Mouse (Mus musculus) ES-E14 (cell line): ENCODE data around the gene Bcas2. TPM values are rescaled to one million over a fixed set of nuclear protein-coding genes. Genes with fewer than 3 reads are reported as not detected.
A peak's percentile ranks its signal among the peaks of the same experiment; 100 is the strongest.
"Not testable (repeated sequence)": the region's sequence is repeated elsewhere in the genome, so short reads cannot be mapped to it uniquely, and the experiment has no call there.

Experiments
- DNase-seq: peaks from one replicate; pipeline ENCODE4 v3.0.0-alpha.2; 2013; ENCODE audit warnings: low read depth, low spot score
- H3K27ac ChIP-seq: 2 replicates; pipeline ENCODE4 v1.5.1; 2012; ENCODE audit warnings: low read depth, mild to moderate bottlenecking, low read length, moderate library complexity, mixed read lengths; ENCODE audit not compliant: poor library complexity, insufficient read depth, severe bottlenecking
- H3K36me3 ChIP-seq: 2 replicates; pipeline ENCODE4 v1.6.1; 2012; ENCODE audit warnings: mild to moderate bottlenecking, low read length, moderate library complexity, mixed read lengths; ENCODE audit not compliant: control insufficient read depth, poor library complexity, insufficient read depth, severe bottlenecking
- H3K4me1 ChIP-seq, 2 experiments: fragments of 150-350 bp in 1 of 2; sonication (generic) in 1 of 2; 2 replicates each; pipeline ENCODE4 v1.6.1; 2012; ENCODE audit warnings: low read length in 2 of 2, mild to moderate bottlenecking in 1 of 2, mixed read lengths in 1 of 2; ENCODE audit not compliant: control insufficient read depth in 2 of 2, insufficient read depth in 2 of 2, poor library complexity in 1 of 2
- H3K4me3 ChIP-seq, 2 experiments: fragments of 150-350 bp in 1 of 2; sonication (generic) in 1 of 2; 2 replicates each; pipeline ENCODE4 v1.5.1; 2012; ENCODE audit warnings: low read length in 2 of 2, low read depth in 1 of 2, mild to moderate bottlenecking in 1 of 2, mixed read lengths in 1 of 2; ENCODE audit not compliant: insufficient read depth in 1 of 2, poor library complexity in 1 of 2, severe bottlenecking in 1 of 2
- H3K9ac ChIP-seq: 2 replicates; pipeline ENCODE4 v1.6.1; 2012; ENCODE audit warnings: low read depth, mild to moderate bottlenecking, low read length, mixed read lengths; ENCODE audit not compliant: poor library complexity, insufficient read depth, severe bottlenecking
- H3K9me3 ChIP-seq: fragments of 150-350 bp; sonication (generic); 2 replicates; pipeline ENCODE4 v1.6.1; 2012; ENCODE audit warnings: low read depth, mild to moderate bottlenecking, low read length; ENCODE audit not compliant: control insufficient read depth, insufficient read depth
- CHD2 ChIP-seq: IDR thresholded peaks from 2 replicates; pipeline ENCODE4 v1.6.1; 2014; ENCODE audit warnings: mild to moderate bottlenecking, low read depth, low read length, inconsistent platforms
- HCFC1 ChIP-seq: IDR thresholded peaks from 2 replicates; pipeline ENCODE4 v1.6.1; 2012; ENCODE audit warnings: low read length, inconsistent platforms, borderline replicate concordance; ENCODE audit not compliant: insufficient read depth
- MAFK ChIP-seq: IDR thresholded peaks from 2 replicates; pipeline ENCODE4 v1.6.1; 2014; ENCODE audit warnings: mild to moderate bottlenecking, low read depth, low read length, inconsistent platforms; ENCODE audit not compliant: insufficient read depth
- ZC3H11A ChIP-seq: IDR thresholded peaks from 2 replicates; pipeline ENCODE4 v1.6.1; 2012; ENCODE audit warnings: low read depth, mild to moderate bottlenecking, inconsistent platforms, low read length, borderline replicate concordance
- ZNF384 ChIP-seq: IDR thresholded peaks from 2 replicates; pipeline ENCODE4 v1.6.1; 2012; ENCODE audit warnings: low read depth, low read length, inconsistent platforms
- in situ Hi-C, 2 experiments: fragments of 600-800 bp; cut with MboI; formaldehyde crosslinking; loops; one replicate each; pipeline ENCODE4 v1.15.1; 2025; ENCODE audit warnings: low sequenced_read_pairs in 2 of 2, inconsistent platforms in 1 of 2; ENCODE audit not compliant: unreplicated experiment in 2 of 2
- total RNA-seq: library from RNA; depleted of rRNA; stranded (reverse); fragments of 300-350 nt; gene quantifications from 2 replicates; pipeline ENCODE4 v1.2.3, GENCODE M21; 2012

Bcas2 gene
- total RNA-seq, 1 experiment = 102 TPM

DNA sequence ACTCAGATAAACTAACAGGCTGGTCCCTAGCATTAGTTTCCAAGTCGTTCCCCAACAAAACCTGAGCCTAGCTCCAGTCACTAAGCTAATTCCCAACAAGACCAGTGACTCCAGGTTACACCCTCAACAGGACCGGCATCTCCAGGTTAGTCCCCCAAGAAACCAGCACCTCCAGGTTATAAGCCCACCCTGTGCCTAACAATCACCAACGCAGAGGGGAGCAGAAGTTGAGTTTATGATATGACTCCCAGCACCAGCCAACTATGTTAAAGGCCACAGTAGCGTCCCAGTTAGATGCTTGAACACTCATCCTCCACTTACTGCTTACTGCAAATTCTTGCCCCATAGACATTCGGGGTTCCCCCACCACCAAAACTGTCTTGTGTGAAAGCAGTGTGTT, 27.9 kb downstream of the Bcas2 start:
- DNase-seq = no peak
- in situ Hi-C loops = no loop called here
- Histone ChIP-seq H3K36me3 (peaks cover 2% of the 10 kb centered on the region; the same call in 1 of the 2 replicates), H3K9ac (no peak overlapping the region), H3K4me3 (no peak overlapping the region), H3K9me3 (no peaks in the 10 kb centered on the region), H3K27ac (peak overlapping the region; percentile 28; the same call in 1 of the 2 replicates), H3K4me1 (peaks cover 3 to 9% of the 10 kb centered on the region in 2 experiments; a peak in 1 of 4 replicates)
- no peak for TF ChIP-seq HCFC1

DNA sequence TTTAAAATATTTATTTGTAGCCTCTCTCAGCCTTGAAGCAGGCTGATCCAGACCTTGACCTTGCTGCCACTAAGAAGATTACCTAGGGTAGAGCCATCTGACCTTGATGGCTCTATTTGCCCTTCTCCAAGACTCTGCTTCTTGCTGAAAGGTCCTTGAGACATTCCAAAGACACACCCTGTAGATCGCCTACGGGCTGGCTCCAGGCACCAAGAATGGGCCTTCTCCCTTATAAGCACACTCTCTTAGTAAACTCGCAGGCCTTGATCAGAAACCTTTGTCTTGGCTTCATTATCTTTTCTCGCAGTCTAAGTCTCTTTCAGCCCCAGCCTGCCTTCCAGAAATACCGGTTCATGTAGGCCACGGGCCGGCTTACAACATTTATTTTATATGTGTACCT, 29.6 kb downstream of the Bcas2 start:
- H3K4me1 ChIP-seq = peaks cover 3 to 11% of the 10 kb centered on the region in 2 experiments; a peak in 2 of 4 replicates
- H3K4me3 ChIP-seq, H3K9me3 ChIP-seq, H3K36me3 ChIP-seq, H3K9ac ChIP-seq, DNase-seq, in situ Hi-C loops: not testable (repeated sequence)
- H3K27ac ChIP-seq = peak overlapping the region; percentile 66

GRCm38 (mm10) chr3:103203554-103203953, 32.1 kb downstream of the Bcas2 start:
- DNase-seq = no peak
- in situ Hi-C loops = no loop called here
- no peaks in the 10 kb centered on the region for H3K9me3 ChIP-seq
- peaks cover 14 to 16% of the 10 kb centered on the region in 2 experiments for H3K4me1 ChIP-seq
- H3K4me3 ChIP-seq = no peak overlapping the region
- no peak overlapping the region for H3K9ac ChIP-seq
- TF ChIP-seq HCFC1 (no peak), CHD2 (no peak), ZNF384 (no peak), MAFK (no peak), ZC3H11A (no peak)
- peaks cover 2% of the 10 kb centered on the region; the same call in 1 of the 2 replicates for H3K36me3 ChIP-seq
- peak overlapping the region; percentile 89 for H3K27ac ChIP-seq

GRCm38 (mm10) chr3:103204445-103204844, 33.0 kb downstream of the Bcas2 start:
- DNase-seq = no peak
- H3K27ac ChIP-seq = peak overlapping the region; percentile 89
- in situ Hi-C loops = no loop called here

DNA sequence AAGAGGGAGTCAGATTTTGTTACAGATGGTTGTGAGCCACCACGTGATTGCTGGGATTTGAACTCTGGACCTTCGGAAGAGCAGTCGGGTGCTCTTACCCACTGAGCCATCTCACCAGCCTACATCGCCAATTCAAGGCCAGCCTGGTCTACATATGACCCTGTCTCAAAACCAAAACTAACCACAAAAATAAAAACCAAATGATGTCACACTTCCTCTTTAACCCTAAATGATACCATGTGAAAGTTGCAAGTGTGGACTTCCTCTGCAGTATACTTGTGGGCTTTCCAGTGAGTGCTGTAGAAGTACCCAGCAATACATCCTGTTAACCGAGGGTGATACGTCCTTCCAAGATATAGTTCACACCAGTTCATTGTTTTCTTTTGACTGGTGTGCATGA, 34.9 kb downstream of the Bcas2 start:
- in situ Hi-C loops = no loop called here
- no peaks in the 10 kb centered on the region for H3K9me3 ChIP-seq
- H3K4me1 ChIP-seq = peaks cover 17 to 19% of the 10 kb centered on the region in 2 experiments
- peak overlapping the region; percentile 13; the same call in 1 of the 2 replicates for H3K9ac ChIP-seq
- peaks cover 5% of the 10 kb centered on the region; the same call in 1 of the 2 replicates for H3K36me3 ChIP-seq
- DNase-seq = no peak
- TF ChIP-seq CHD2 = no peak
- no peak for TF ChIP-seq HCFC1
- no peak for TF ChIP-seq MAFK
- TF ChIP-seq ZNF384 = no peak
- no peak for TF ChIP-seq ZC3H11A
- H3K4me3 ChIP-seq = no peak overlapping the region
- H3K27ac ChIP-seq = peak overlapping the region; percentile 98

More at GRCm38 (mm10) chr3:103204445-103204844, 33.0 kb downstream of the Bcas2 start:
- H3K9me3 ChIP-seq = no peaks in the 10 kb centered on the region
- no peak overlapping the region for H3K9ac ChIP-seq
- TF ChIP-seq ZC3H11A = no peak
- no peak for TF ChIP-seq HCFC1
- no peak for TF ChIP-seq MAFK
- TF ChIP-seq ZNF384 = no peak
- TF ChIP-seq CHD2 = no peak
- H3K36me3 ChIP-seq = peaks cover 5% of the 10 kb centered on the region; the same call in 1 of the 2 replicates
- H3K4me1 ChIP-seq = peaks cover 16 to 19% of the 10 kb centered on the region in 2 experiments
- H3K4me3 ChIP-seq = no peak overlapping the region
